Mouse (Mus musculus): ENCODE results near the gene Ift57.

Ift57 gene

DNA sequence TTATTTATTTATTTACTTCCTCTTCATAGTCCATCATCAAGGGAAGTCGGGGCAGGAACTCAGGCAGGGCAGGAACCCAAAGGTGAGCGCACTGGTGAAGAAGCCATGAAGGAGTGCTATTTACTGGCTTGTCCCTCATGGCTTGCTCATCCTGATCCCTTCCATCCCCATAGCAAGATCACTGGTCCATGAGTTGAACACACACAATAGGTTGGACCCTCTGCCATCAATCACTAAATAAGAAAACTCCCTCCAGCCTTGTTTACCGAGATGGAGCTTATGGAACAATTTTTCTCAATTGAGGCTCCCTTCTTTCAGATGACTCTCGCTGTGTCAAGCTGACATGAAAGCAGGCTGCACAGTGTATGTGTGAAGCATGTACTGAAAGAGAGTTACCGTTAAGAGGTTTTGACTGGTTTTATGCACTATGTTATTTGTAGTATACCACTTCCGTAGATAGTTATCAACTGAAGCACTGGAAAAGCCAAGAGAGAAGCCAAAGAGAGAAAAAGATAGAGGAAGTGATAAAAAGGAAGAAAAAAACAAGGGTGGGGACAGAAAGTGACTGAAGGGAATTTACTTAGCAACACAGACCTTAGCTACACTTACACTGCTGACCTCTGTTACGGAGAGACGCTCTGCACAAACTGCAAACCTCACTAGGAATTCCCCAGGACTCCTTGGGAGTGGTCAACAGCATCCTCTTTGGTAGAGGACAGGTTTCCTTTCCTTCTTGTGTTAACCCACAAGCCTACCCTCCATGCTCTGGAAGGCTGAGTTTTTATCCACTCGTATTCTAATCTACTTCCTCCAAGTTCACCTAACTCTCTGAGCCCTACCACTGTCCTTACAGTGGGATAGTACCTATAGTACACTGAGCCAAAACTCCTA is 91.8 kb downstream of the Ift57 start:
- no peak for DNase-seq (ENCODE audit: low spot score in 2 of 2)

DNA sequence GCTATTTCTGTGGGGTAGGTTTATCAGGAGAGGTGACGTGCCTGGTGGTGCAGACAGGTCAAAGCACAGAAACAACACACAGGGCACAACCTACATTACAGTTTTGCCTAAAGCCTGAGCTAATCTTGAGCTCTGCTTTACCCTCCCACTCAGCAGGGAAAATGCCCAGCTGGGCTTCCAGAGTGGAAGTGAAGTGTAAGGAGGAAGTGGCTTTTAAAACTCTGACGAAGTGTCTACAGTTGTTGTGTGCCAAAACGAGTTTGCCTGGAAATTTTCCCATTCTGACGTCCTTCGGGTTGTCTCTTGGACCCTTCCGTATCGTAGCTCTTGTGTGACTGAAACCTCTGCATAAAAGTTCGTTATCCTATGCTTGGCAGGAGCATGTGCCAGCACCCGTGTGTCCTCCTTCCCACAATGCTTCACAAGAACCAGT is 93.4 kb downstream of the Ift57 start:
- no peak for DNase-seq (ENCODE audit: low spot score in 2 of 2)

DNA sequence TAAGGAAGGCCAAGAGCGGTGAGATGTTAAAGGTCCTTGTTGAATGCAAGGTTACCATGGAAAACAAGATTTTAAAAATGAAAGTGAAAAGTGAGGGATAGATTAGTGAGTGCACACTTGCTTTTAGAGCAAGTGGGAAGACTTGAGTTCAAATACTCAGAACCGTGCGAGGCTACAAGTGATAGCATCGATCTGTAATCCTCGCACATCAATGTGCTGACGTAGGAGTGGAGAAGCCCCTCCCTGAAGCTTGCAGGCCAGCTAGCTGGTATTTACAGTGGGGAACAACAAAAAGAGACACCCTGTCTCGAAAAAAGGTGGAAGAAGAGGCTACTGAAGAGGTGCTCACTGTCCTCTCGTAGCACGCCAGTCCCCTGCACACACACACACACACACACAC is 94.6 kb downstream of the Ift57 start:
- DNase-seq (ENCODE audit: low spot score in 2 of 2), result no peak

DNA sequence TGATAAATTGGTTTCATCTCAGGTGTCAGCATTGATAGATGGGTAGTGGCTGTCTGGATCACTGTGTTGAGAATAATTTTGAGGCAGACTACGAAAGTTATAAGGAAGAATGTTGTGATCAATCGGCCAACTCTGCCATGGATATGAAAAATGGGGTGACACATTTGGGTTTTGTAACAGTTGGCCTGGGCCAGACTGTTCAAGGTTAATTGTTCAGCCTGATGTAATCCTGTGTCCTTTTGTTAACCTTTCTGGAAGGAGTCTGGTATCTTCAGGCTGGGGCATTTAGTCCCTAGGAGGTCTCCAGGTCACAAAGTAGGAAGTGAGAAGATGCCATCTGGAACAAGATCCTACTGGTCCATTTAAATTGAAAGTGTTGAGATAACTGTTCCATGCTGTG is 97.2 kb downstream of the Ift57 start:
- DNase-seq (ENCODE audit: low spot score in 2 of 2), result no peak

DNA sequence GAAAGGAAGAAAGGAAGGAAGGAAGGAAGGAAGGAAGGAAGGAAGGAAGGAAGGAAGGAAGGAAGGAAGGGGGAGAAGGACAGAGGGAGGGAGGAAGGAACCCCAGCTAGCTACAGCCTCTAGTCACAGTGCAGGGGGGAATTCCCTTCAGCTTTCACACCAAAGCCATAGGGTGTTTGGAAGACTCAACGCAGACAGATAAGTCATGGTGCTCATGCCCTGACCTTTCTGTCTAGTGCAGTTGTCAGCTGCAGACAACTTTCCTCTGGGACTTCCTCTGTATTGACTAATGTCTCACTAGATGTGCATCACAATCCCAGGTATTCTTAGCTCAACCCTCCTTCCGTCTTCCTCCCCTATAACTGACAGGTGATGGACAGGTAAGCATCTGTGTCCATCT is 97.9 kb downstream of the Ift57 start:
- no peak for DNase-seq (ENCODE audit: low spot score in 2 of 2)

DNA sequence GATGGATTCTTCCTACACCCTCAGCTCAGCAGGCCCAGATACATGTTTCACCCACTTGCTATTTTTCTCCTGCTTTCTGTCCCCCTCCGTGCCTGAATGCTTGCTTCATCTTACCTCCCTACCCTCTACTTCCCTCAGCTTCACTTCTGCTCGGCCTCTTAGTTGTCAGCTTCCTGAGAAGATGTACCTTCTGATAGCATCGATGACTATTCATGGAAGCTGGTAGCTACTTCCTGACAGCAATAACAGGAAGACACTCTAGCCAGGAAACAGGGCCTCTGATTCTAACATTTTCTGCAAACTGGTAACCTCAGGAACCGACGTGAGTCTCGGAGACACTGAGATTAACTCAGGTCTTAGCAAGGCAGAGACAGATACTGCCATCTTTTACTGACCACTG is 99.8 kb downstream of the Ift57 start:
- DNase-seq (ENCODE audit: low spot score in 2 of 2), result no peak

DNA sequence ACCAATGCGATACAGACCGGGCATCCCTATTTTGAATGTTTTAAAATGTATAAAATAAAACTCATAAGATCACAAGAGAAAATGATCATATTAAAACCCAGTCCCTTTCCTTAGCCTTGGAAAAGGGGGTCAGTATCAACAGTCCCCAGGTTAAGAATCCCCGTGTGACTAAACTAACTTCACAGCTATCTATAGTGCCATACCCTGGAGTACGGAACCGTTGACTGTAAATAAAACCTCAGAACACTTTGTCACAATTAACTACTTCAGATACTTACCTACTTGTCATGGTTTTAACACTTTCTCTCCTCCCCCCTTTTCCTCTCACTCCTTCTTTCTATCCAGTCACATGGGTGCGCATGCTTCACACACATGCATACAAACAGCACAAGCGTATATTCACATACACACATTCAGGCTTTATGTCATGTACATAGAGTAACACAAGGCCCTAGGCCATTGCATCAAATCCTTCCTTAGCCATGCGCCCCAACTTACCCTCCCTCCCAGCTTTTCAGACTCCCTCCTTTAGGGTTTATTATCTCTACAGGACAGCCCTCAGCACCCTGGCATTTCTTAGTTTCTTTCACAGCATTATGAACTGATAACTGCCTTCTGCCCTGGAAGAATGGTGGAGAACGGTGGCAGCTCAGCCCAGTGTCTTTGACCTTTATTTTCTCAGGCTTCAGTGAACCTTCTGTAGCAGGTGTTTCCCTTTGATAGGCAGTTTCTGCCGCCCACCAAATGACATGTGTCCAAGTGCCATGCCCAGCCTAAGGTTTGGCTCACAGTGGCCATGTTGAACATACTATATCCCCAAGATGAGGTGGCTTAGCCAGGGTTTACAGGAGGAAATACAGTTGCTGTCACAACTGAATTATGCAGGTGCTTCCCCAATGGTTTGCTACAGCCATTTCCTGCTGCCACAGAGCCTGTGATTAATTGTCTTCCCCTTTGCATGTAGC is 100.8 kb downstream of the Ift57 start, which contains the start of gene Cd47:
Gene Cd47 (plus strand): TSS at position 937 of the 965 bp plus-strand sequence.
- DNase-seq (ENCODE audit: low spot score in 2 of 2), result no peak

DNA sequence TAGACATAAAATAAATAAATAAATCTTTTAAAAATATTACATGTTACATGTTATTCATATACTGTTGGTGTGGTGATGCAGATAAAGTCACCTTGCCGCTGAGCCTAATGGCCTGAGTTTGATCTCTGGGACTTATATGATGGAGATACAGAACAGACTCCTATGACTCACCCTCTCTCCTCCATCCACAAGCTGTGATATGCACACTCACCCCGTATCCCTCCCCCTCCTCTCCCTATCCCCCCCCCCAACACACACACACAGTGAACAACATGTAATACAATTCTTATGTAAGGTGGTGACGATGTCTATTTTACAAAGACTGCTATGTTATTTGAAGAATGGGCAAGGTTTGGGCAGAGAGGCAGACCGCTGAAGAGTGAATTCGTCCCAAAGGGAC is 102.0 kb downstream of the Ift57 start:
- no peak for DNase-seq (ENCODE audit: low spot score in 2 of 2)

DNA sequence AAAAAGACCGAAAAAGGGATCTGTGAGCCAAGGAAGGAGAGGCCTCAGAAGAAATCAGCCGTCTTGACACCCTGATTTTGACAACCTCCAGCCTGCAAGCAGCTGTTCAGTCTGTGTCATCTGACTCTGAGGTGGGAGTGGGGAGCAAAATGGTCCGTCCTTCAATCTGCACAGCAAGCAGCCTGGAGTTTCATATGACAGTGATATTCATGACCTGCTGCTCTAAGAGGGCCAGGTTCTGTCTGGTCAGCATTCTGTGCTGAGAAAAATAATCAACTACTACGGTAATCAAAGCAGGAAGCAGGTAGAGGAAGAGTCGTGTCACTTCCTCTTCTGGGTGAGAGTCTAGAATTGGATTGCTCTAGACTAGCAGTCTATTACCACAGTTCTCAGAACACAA is 102.4 kb downstream of the Ift57 start:
- no peak for DNase-seq (ENCODE audit: low spot score in 2 of 2)

DNA sequence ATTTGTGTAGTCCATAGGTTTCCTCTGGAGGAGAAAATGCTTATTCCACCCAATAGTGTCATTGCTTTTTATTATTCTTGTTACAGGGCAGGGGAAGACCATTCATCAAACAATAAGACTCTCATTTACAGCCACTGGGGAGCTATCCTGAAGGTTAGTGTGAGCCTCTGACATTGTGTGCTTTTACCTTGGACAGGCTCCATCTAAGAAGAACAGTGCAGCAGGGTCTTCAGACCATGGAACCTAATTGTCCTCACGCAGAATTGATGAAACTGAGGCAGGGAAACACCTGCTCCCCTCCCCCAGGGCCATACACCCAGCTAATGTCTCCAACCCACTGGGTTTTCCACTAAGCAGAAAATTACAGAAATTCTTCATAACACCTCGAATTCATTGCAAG is 104.0 kb downstream of the Ift57 start:
- no peak for DNase-seq (ENCODE audit: low spot score in 2 of 2)

DNA sequence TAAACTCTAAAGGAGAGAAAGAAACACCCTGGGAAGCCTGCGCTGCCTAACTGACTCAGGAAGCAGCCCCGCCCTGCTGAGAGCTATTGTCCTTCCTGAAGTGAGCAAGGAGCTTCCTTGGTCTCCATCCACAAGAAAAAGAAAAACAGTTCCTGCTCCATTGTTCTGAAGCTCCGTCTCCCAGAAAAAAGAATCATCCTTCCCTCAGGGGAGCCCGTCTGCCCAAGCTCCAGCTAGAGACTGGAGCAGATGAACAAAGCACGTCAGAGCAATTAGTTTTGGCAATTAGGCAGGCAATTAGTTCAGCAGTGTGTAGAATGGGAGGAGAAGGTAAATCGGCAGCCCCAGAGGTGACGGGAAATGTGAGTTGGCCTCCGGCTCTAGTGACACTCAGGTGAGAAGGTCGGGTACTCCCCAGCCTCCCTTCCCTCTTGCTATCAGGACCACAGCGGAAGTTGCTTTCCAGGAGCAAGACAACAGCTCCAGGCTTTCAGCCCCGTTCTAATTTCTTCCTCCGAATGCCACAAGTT is 105.0 kb downstream of the Ift57 start:
- no peak for DNase-seq (ENCODE audit: low spot score in 2 of 2)

DNA sequence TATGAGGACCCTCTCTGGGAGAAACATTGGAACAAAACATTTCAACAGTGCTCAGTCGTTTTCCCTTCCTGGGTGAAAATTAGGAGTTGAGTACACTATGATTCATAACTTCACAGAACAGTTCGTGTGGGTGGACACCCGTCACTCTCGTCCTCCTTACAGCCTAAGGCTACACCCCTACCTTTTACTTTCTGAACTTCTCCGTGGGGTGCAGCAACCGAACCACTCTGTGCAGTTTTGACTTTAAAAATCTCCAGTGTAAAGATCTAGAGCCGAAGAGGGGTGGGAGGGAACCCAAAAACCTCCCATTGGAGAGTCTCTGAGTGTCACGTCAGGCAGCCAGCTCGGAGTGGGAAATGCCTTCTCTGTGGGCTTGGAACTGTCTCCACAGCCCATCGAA is 107.9 kb downstream of the Ift57 start:
- DNase-seq (ENCODE audit: low spot score in 2 of 2), result no peak

DNA sequence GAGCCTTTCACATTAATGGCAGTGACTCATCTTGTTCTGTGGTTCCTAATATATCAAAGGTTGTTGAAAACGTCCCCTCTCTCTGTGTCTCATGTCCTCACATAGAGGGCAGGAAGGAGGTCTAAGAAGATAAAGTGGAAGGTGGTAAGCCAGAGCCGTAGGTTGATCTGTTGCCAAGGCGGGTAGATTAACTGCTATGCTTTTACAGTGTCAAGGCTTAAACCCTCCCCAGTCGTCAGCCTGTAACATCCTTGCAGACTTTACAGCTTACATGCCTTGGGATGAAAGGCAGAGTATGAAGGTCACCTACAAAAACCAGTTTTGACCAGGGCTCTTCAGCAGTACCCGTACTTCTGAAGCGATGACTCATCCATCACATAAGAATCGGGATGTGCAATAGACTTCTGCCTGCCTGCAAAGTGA is 108.4 kb downstream of the Ift57 start:
- DNase-seq (ENCODE audit: low spot score in 2 of 2), result no peak

DNA sequence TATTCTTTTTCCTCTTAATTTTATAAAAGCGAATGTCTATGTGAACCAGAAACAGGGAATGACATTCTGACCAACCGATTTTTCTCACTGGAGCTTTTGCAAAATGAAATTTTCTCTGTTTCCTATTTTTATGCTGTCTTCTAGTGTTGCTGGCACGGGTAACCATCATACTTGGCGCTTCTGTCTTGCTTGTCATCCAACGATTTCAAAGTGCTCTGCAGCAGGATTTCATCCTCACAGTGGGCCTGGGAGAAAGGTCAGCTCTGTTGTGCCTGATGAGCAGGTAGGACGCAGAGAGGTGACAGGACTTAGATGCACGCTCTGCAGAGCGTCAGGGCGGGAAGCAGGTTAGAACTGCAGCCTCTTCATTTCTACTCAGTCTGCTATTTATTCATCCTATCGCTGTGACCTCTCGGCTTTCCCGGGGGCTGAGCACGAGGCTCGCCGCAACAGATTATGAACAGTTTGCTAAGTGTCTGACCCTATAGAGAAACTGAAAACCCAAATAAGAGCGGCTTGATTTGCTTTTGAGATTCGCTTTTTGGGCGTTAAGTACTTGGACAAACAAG is 108.9 kb downstream of the Ift57 start:
- no peak for DNase-seq (ENCODE audit: low spot score in 2 of 2)

DNA sequence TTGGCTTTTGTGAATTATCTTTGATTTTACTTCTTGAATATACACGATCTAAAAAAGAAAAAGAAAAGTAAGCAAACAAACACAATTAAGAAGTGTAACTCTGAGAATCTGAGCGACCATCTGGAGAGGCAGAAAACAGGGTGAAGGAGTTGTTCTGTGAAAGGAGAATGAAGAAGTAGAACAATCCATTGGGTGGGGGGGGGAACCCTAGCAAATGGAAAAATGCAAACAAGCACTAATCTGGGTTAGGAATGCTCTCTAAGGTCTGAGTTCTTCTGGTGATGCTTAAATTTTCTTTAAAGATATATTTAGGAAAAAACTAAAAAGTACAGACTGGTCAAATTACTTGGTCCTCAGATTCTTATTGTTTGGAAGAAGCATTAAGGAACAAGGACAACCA is 112.9 kb downstream of the Ift57 start:
- no peak for DNase-seq (ENCODE audit: low spot score in 2 of 2)

DNA sequence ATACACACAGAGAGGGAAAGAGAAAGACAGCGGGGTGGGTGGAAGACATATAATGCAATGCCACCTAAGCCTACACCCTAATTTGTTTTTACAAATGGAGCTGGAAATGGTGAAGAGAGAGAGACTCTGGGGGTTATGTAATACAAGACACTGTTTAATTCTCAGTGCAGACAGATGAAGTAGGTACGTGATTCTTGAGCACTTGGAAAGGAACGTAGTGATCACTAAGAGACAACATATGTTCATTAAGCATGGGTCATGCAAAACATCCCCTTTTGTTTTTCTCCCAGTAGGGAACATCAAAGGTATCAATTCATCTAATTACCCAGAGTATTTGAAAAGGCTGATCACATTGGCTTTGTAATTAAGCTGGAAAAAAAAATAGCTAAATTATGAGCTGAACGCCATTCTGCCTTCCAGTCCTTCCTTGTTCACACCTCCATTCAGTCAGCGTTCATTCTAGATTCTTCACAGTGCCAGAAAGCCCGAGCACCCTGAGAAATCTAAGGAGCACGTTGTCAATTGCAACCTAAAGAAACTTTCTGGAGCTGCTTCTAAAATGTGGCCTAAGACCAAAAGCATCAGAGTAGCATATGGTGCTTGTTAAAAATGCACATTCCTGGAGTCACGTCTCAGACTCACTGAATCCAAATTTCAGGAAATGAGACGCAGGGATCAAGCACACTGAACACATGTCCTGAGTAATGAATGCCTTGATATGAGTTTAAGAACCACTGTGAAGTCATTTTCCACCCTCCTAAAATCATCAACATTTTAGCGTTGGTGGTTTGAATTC is 114.0 kb downstream of the Ift57 start:
- no peak for DNase-seq (ENCODE audit: low spot score in 2 of 2)

DNA sequence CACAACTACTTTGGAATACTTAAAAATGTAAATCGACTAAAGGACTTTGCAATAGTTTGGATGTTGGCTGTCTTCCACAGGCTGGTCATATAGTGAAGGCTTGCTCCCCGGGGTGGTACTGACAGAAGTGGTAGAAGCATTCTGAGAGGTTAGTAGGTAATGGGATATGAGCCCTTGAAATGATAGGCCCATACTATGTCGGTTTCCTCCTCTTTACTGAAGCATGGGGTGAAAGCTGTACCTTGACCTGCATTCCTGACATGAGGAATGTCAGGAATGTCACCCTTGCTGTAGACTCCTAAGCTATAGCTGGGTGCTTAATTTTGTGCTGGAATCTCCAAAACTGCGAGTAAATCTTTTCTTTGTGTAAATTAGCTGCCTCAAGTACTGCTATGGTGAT is 115.4 kb downstream of the Ift57 start:
- no peak for DNase-seq (ENCODE audit: low spot score in 2 of 2)
